Mouse (Mus musculus) C2C12 (cell line): ENCODE measurements around the gene Cacnb4.

Source experiments
- CEBPB ChIP-seq: IDR thresholded peaks from one replicate; pipeline ENCODE4 v1.6.1; 2011; ENCODE audit warnings: low read depth, mild to moderate bottlenecking, control low read depth, moderate library complexity
- CTCF ChIP-seq: IDR thresholded peaks from one replicate; pipeline ENCODE4 v1.5.1; 2011; ENCODE audit not compliant: control insufficient read depth, insufficient read depth, insufficient read length
- FOSL1 ChIP-seq: IDR thresholded peaks from one replicate; pipeline ENCODE4 v1.8.0; 2011; ENCODE audit warnings: mild to moderate bottlenecking, low read length; ENCODE audit not compliant: poor library complexity, insufficient read depth, severe bottlenecking
- MAX ChIP-seq: IDR thresholded peaks from one replicate; pipeline ENCODE4 v1.6.1; 2011; ENCODE audit warnings: mild to moderate bottlenecking, control low read depth
- MYOD1 ChIP-seq: IDR thresholded peaks from one replicate; pipeline ENCODE4 v1.6.1; 2011; ENCODE audit warnings: low read depth; ENCODE audit not compliant: control insufficient read depth, insufficient read length
- USF1 ChIP-seq: IDR thresholded peaks from one replicate; pipeline ENCODE4 v1.6.1; 2011; ENCODE audit warnings: low read depth, mild to moderate bottlenecking, control low read depth, moderate library complexity

DNA sequence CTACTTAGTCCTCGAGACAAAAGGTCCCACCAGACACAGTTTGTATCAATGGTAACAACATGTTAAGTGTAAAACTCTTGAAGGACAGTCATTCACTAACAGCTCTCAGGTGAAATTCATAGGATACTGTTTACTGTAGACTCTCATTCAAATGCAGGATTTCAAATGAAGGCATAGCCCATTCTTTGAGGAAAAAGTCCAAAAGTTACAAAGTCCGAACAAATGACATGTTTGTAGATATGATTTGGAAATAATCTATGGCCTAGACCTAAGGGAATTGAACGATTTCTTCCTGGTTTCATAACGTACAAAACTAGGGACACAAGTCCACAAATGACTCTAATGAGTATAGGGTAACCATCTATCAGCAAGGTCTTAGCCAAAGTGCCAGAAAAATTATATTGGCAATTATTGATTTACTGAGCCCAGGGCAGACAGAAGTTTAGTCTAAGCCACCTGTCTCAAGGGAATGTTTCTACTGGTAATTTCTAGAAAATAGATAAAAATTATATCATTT, 206.5 kb downstream of the Cacnb4 start:
- TF ChIP-seq MAX = no peak
- TF ChIP-seq USF1 = no peak
- no peak for TF ChIP-seq CTCF
- TF ChIP-seq MYOD1 = no peak
- TF ChIP-seq CEBPB = no peak
- TF ChIP-seq FOSL1 = no peak
